Mouse (Mus musculus): ENCODE measurements around the gene Defb22.

Defb22 gene

DNA sequence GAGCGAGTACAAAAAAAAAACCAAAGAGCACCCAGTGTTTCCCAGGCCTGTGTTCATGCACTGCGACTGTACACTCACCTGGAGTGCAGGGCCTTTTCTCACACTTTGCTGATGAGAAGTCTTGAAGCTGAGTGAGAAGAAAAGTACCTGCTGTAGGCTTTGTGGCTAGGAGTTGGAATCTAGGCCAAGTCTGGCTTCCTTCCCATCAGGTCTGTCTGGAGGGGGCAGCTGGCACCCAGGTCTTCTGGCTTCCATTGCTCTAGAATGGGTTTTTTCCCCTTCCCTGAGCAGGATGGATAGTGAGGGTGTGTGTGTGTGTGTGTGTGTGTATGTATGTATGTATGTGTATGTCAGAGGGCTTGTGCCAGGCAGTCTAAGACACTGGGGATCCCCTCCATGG, 50.1 kb downstream of the Defb22 start:
- DNase-seq (ENCODE audit: low spot score in 2 of 2), result no peak

DNA sequence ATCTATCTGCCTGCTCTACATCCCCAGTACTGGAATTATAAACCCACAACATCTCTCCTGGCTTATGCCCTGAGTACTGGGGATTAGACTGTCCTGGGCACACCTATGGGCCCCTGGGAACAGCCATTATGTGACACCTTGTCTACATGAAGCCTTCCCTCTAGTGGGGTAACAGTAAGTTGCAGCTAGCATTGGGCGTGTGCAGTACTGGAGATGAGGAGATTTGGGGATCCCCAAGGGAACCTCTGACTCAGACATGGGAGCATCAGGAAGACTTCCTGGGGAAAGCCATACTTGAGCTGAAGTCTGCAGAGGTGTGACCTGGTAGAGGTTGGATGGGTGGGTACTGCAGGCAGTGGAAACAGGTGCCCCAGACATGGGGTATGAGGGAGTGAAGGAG, 51.0 kb downstream of the Defb22 start:
- no peak for DNase-seq (ENCODE audit: low spot score in 2 of 2)

DNA sequence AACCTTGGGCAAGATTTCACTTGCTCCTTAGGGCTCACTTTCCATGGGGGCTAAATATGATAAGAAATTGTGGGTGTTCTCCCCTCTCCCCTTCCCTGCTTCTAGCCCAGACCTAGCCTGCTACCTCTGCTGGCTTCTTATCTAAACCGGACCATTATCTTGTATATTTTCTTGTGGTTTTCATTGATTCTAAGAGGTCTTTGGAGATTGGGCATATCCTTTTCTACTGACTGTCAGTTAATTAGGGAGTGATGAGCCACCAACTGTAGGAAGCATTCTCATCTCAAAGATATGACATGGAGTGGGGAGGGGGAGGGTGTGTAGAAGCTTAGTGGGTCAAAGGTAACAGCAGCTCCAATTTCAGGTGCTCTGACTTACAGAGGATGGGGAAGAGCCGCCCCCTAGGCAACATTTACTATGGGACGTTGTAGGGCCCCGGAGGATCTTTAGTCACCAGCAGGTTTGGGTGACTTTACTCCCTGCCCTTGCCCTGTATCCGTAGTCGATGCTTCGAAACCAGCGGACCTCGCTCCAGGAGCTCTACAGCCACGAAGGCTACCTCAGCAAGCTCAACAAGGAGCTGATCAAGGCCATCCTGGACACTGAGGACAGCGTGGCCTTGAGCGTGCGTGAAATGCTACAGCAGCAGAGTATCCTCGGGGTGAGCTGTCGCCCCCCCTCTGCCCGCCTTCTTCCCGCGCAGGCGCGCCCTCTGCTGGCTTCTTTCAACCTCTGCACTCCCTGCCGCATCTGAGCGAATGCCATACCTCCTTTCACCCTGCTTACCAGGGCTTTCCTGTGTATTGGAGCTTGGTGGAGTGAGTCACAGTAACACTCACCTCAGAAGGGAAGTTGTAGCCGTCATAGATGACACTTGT, 52.7 kb downstream of the Defb22 start:
- DNase-seq (ENCODE audit: low spot score in 2 of 2), result peak; percentile 85 to 91

DNA sequence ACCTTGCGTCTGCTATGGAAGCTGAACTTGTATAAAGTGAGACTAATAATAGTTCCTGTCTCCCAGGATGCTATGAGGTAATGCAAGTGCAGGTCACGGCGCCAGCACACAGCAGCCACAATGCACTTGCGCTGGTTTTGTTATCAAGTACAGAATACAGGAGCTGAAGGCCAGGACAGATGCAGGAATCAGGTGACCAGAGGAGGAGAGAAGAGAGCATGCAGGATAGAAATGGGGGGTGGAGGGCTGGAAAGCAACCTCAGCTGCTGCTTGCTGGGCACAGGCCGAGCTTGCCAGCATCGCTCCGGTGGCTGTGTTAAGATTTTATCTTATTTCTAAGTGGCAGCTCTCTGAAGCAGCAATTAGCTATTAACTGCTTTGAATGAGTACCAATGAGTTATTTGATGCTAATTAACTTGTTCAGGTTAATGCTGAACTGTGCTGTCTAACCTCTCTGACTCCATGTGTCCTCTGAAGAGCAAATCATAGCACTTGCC, 53.5 kb downstream of the Defb22 start:
- DNase-seq (ENCODE audit: low spot score in 2 of 2), result no peak
